Mouse (Mus musculus) C2C12 (cell line): Measurements from ENCODE around the gene Rnf213.

Experiments
- CEBPB ChIP-seq: IDR thresholded peaks from one replicate; pipeline ENCODE4 v1.6.1; 2011; ENCODE audit warnings: low read depth, mild to moderate bottlenecking, control low read depth, moderate library complexity
- CTCF ChIP-seq: IDR thresholded peaks from one replicate; pipeline ENCODE4 v1.5.1; 2011; ENCODE audit not compliant: control insufficient read depth, insufficient read depth, insufficient read length
- MAX ChIP-seq: IDR thresholded peaks from one replicate; pipeline ENCODE4 v1.6.1; 2011; ENCODE audit warnings: mild to moderate bottlenecking, control low read depth
- MYOD1 ChIP-seq: IDR thresholded peaks from one replicate; pipeline ENCODE4 v1.6.1; 2011; ENCODE audit warnings: low read depth; ENCODE audit not compliant: control insufficient read depth, insufficient read length
- MYOG ChIP-seq: IDR thresholded peaks from one replicate; pipeline ENCODE4 v1.6.1; 2011; ENCODE audit not compliant: control insufficient read depth, insufficient read length; ENCODE audit errors: extremely low read depth
- USF1 ChIP-seq: IDR thresholded peaks from one replicate; pipeline ENCODE4 v1.6.1; 2011; ENCODE audit warnings: low read depth, mild to moderate bottlenecking, control low read depth, moderate library complexity

- peak; percentile 55 for TF ChIP-seq CTCF
- TF ChIP-seq MYOD1: no peak
- TF ChIP-seq USF1: no peak
- no peak for TF ChIP-seq MYOG
- TF ChIP-seq MAX: peak; percentile 95
- TF ChIP-seq CEBPB: no peak
Measured at GRCm38 (mm10) chr11:119389851-119390270, 3.0 kb upstream of the Rnf213 start.
